Comparison of ENCODE assay signal across 18 mouse cellular contexts in genomic region chr3:58686922-58687284, GRCm38 (mm10). TPM values are rescaled to one million over a fixed set of nuclear protein-coding genes. Genes with fewer than 3 reads are reported as not detected.
DNase-seq lines count a peak whose midpoint lies in the region; ATAC-seq and TF ChIP-seq lines count a peak whose summit lies in the region.
"Had no signal": no experiment of that assay in that cellular context is flagged by ENCODE, and none has a peak within 500 bp of the region (broad histone marks: within the 10 kb centered on the region; RNA-seq: fewer than 3 reads in every experiment).

No protein-coding gene starts in this region.

- H3K9me3 ChIP-seq in liver, embryonic 12.5 days (replicated peaks): no peaks in the 10 kb centered on the region
- no peaks in the 10 kb centered on the region for H3K9me3 ChIP-seq in liver, embryonic 16.5 days (replicated peaks; ENCODE audit: control insufficient read depth, low read length)
- H3K9me3 ChIP-seq in kidney, embryonic 16.5 days (ENCODE audit: low read length): no peaks in the 10 kb centered on the region
- H3K9me3 ChIP-seq: embryonic facial prominence, embryonic 10.5 days; forebrain, embryonic 13.5 days; heart, embryonic 10.5 days; hindbrain, embryonic 12.5 days had no signal

- no peaks in the 10 kb centered on the region; the same call in 1 of the 2 replicates for H3K36me3 ChIP-seq in kidney, adult 2 months (ENCODE audit: control insufficient read depth, insufficient read depth, low read length)
- 0 out of 2 replicates have a peak, but pooled peaks cover 3% of the 10 kb centered on the region for H3K36me3 ChIP-seq in liver, embryonic 12.5 days
- H3K36me3 ChIP-seq in liver, embryonic 16.5 days (ENCODE audit: control insufficient read depth, insufficient read depth): no peaks in the 10 kb centered on the region
- no peaks in the 10 kb centered on the region for H3K36me3 ChIP-seq in kidney, embryonic 16.5 days (ENCODE audit: insufficient read depth, low read length)
- H3K36me3 ChIP-seq: embryonic facial prominence, embryonic 10.5 days; heart, embryonic 10.5 days; hindbrain, embryonic 12.5 days had no signal

- no peaks in the 10 kb centered on the region for H3K27me3 ChIP-seq in kidney, adult 2 months (replicated peaks; ENCODE audit: control insufficient read depth, insufficient read depth, low read length)
- peaks cover 14% of the 10 kb centered on the region for H3K27me3 ChIP-seq in liver, embryonic 12.5 days (replicated peaks)
- H3K27me3 ChIP-seq in liver, embryonic 16.5 days (ENCODE audit: control insufficient read depth, insufficient read depth, low read depth, low read length): peaks cover 7% of the 10 kb centered on the region
- no peaks in the 10 kb centered on the region for H3K27me3 ChIP-seq in kidney, embryonic 16.5 days (ENCODE audit: insufficient read depth, low read length)

- DNase-seq in kidney, adult 2 months: no peak
- DNase-seq in kidney, postnatal 25 days: no peak
- DNase-seq in adrenal gland, postnatal 10 days: no peak
- DNase-seq in testis, postnatal 14 days (ENCODE audit: low spot score): no peak
- DNase-seq: adrenal gland, postnatal 14 days; cerebellum, postnatal 10 days; heart, adult 18-20 months; heart, postnatal 10 days; heart, postnatal 4 days had no signal

- TF ChIP-seq CTCF in kidney, adult 2 months (conservative IDR thresholded peaks at IDR 0.05; ENCODE audit: insufficient read depth, insufficient read length, low read depth, low read length): no peak

- H3K4me3 ChIP-seq in kidney, adult 2 months (ENCODE audit: insufficient read depth, low read depth, low read length): no peak overlapping the region
- H3K4me3 ChIP-seq in liver, embryonic 12.5 days: no peak overlapping the region
- no peak overlapping the region for H3K4me3 ChIP-seq in liver, embryonic 16.5 days (ENCODE audit: low read depth, low read length)
- no peak overlapping the region for H3K4me3 ChIP-seq in kidney, embryonic 16.5 days (ENCODE audit: low read length)
- H3K4me3 ChIP-seq: embryonic facial prominence, embryonic 10.5 days; forebrain, embryonic 13.5 days; heart, embryonic 10.5 days; hindbrain, embryonic 12.5 days had no signal

- H3K27ac ChIP-seq in kidney, adult 2 months (ENCODE audit: insufficient read depth, low read depth, low read length): peak overlapping the region; percentile 26; the same call in 1 of the 2 replicates
- H3K27ac ChIP-seq in liver, embryonic 12.5 days: no peak overlapping the region
- H3K27ac ChIP-seq in liver, embryonic 16.5 days (ENCODE audit: low read length): no peak overlapping the region
- no peak overlapping the region for H3K27ac ChIP-seq in kidney, embryonic 16.5 days (ENCODE audit: low read length)
- H3K27ac ChIP-seq: embryonic facial prominence, embryonic 10.5 days; forebrain, embryonic 13.5 days; heart, embryonic 10.5 days; hindbrain, embryonic 12.5 days had no signal

- H3K4me2 ChIP-seq in liver, embryonic 12.5 days: 0 out of 2 replicates have a peak overlapping the region, but pooled peaks have one; percentile 10
- peak overlapping the region; percentile 1 for H3K4me2 ChIP-seq in liver, embryonic 16.5 days (ENCODE audit: low read depth, low read length)
- H3K4me2 ChIP-seq in kidney, embryonic 16.5 days (replicated peaks; ENCODE audit: low read depth, low read length): no peak overlapping the region
- H3K4me2 ChIP-seq: forebrain, embryonic 13.5 days; hindbrain, embryonic 12.5 days had no signal

- no peak for ATAC-seq in liver, embryonic 12.5 days
- ATAC-seq in liver, embryonic 16.5 days (ENCODE audit: low read depth): no peak
- ATAC-seq in kidney, embryonic 16.5 days (ENCODE audit: low FRiP score, low TSS enrichment): no peak
- ATAC-seq: forebrain, embryonic 13.5 days; hindbrain, embryonic 16.5 days had no signal

- H3K9ac ChIP-seq in liver, embryonic 12.5 days: no peak overlapping the region
- H3K9ac ChIP-seq in liver, embryonic 16.5 days (ENCODE audit: low read depth, low read length): no peak overlapping the region
- no peak overlapping the region for H3K9ac ChIP-seq in kidney, embryonic 16.5 days (replicated peaks; ENCODE audit: low read length)
- H3K9ac ChIP-seq: forebrain, embryonic 13.5 days; hindbrain, embryonic 12.5 days had no signal

- no peak for TF ChIP-seq POLR2A in kidney, adult 2 months (IDR thresholded peaks at IDR 0.05; ENCODE audit: low read depth, low read length)

- peaks cover 47% of the 10 kb centered on the region for H3K4me1 ChIP-seq in kidney, adult 2 months (ENCODE audit: control insufficient read depth, insufficient read depth, low read length)
- peaks cover 19% of the 10 kb centered on the region for H3K4me1 ChIP-seq in liver, embryonic 12.5 days
- H3K4me1 ChIP-seq in liver, embryonic 16.5 days (ENCODE audit: control insufficient read depth, low read depth, low read length): peaks cover 10% of the 10 kb centered on the region
- peaks cover 12% of the 10 kb centered on the region; the same call in 1 of the 2 replicates for H3K4me1 ChIP-seq in kidney, embryonic 16.5 days (ENCODE audit: insufficient read depth, low read length)

- 69% methylated on average over 2 of the region's 2 CpGs for WGBS in kidney, adult 2 months
- WGBS in liver, embryonic 12.5 days (ENCODE audit: insufficient replicate concordance): 73% methylated on average over 2 of the region's 2 CpGs
- 59% methylated on average over 2 of the region's 2 CpGs for WGBS in liver, embryonic 16.5 days (ENCODE audit: insufficient replicate concordance)
- 79% methylated on average over 2 of the region's 2 CpGs for WGBS in kidney, embryonic 16.5 days

RNA-seq across cellular contexts. Expression of gene Siah2, which starts 5.3 kb away (rescaled TPM):
- 19.9 and 22.0 TPM in 2 replicates for polyA plus RNA-seq in kidney, adult 2 months (2012; rRNA removed)
- 5.6 TPM in 2 replicates for polyA plus RNA-seq in liver, embryonic 12.5 days (2016; fragmentation: Nextera tagmentation; extraction: Ambion mirVana)
- polyA plus RNA-seq in liver, embryonic 16.5 days (2015; fragmentation: Nextera tagmentation; extraction: Ambion mirVana): 2.5 and 3.4 TPM in 2 replicates
- total RNA-seq in adrenal gland, postnatal 10 days (2021): 10 to 100 TPM; 13.5 to 19.0 TPM
- polyA plus RNA-seq in kidney, embryonic 16.5 days (2015; fragmentation: Nextera tagmentation; extraction: Ambion mirVana): 3.7 and 3.9 TPM in 2 replicates

RNA-seq across cellular contexts. Expression of gene Erich6, which starts 49.9 kb away (rescaled TPM):
- polyA plus RNA-seq in kidney, adult 2 months (2012; rRNA removed): 0.03 and 0.10 TPM in 2 replicates
- not detected in 2 replicates for polyA plus RNA-seq in liver, embryonic 12.5 days (2016; fragmentation: Nextera tagmentation; extraction: Ambion mirVana)
- not detected in 2 replicates for polyA plus RNA-seq in liver, embryonic 16.5 days (2015; fragmentation: Nextera tagmentation; extraction: Ambion mirVana)
- total RNA-seq in adrenal gland, postnatal 10 days (2021): under 1 TPM in 1 of 2 experiments, not detected in 1; 0.12 TPM
- not detected in 2 replicates for polyA plus RNA-seq in kidney, embryonic 16.5 days (2015; fragmentation: Nextera tagmentation; extraction: Ambion mirVana)
- total RNA-seq: adrenal gland, postnatal 14 days; gastrocnemius, adult 8-10 months; heart, adult 18-20 months had no signal
- polyA plus RNA-seq: embryonic facial prominence, embryonic 10.5 days had no signal
